ENCODE assay signal across 25 mouse cellular contexts in the genomic region with DNA sequence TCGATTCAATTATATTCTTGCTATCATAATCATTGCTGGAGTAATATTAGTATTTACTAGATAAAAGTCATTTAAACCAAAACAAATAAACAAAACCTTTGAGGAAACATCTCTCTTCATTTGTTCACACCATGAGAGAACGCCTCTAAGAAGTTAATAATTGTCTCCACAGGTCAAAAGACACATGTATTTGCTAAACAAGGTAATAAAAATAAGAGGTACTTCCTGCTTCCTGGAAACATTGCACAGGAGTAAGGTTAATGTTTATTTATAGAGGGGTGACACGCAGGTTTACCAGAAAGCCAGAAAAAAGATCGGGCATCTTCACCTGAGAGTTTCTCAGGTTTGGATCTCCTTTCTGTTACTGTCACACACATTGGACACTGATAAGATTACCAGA. TPM values are rescaled to one million over a fixed set of nuclear protein-coding genes. Genes with fewer than 3 reads are reported as not detected.
A peak's percentile ranks its signal among the peaks of the same experiment; 100 is the strongest.
DNase-seq lines count a peak whose midpoint lies in the region; ATAC-seq and TF ChIP-seq lines count a peak whose summit lies in the region.
"Had no signal": no experiment of that assay in that cellular context is flagged by ENCODE, and none has a peak within 500 bp of the region (broad histone marks: within the 10 kb centered on the region; RNA-seq: fewer than 3 reads in every experiment).

No protein-coding gene starts in this region.

- no peak overlapping the region for H3K4me2 ChIP-seq in kidney, embryonic 14.5 days (replicated peaks; ENCODE audit: low read depth, low read length)
- no peak overlapping the region for H3K4me2 ChIP-seq in intestine, embryonic 15.5 days (replicated peaks)
- H3K4me2 ChIP-seq: forebrain, embryonic 13.5 days; heart, embryonic 11.5 days; hindbrain, embryonic 13.5 days had no signal

- no peaks in the 10 kb centered on the region for H3K36me3 ChIP-seq in kidney, embryonic 14.5 days (ENCODE audit: control insufficient read depth, insufficient read depth, low read length)
- no peaks in the 10 kb centered on the region for H3K36me3 ChIP-seq in intestine, embryonic 15.5 days
- H3K36me3 ChIP-seq in small intestine, adult 2 months (ENCODE audit: control insufficient read depth, insufficient read depth, low read length) = no peaks in the 10 kb centered on the region
- H3K36me3 ChIP-seq: forebrain, embryonic 10.5 days; G1E; hindbrain, embryonic 10.5 days; hindbrain, embryonic 13.5 days had no signal

- DNase-seq in kidney, adult 9 months = peak; percentile 44
- DNase-seq in gastrocnemius, adult 8-10 months (ENCODE audit: low spot score in 2 of 2) = no peak
- DNase-seq in cerebellum, adult 11-12 months = no peak
- no peak for DNase-seq in thymus, postnatal 36 days
- DNase-seq: adrenal gland, adult 2 months; adrenal gland, postnatal 25 days; B cell, adult 2 months; cerebellum, adult 18-20 months; cerebellum, adult 9-10 months; cerebellum, postnatal 14 days; gastrocnemius, postnatal 14 days; heart, adult 11 months; heart, postnatal 36 days had no signal

- TF ChIP-seq POLR2A in small intestine, adult 2 months (IDR thresholded peaks at IDR 0.05; ENCODE audit: low read depth, low read length) = no peak

- no peaks in the 10 kb centered on the region for H3K27me3 ChIP-seq in kidney, embryonic 14.5 days (ENCODE audit: control insufficient read depth, insufficient read depth, low read length)
- H3K27me3 ChIP-seq in intestine, embryonic 15.5 days (replicated peaks) = no peaks in the 10 kb centered on the region
- no peaks in the 10 kb centered on the region for H3K27me3 ChIP-seq in small intestine, adult 2 months (ENCODE audit: control insufficient read depth, insufficient read depth, low read length)
- H3K27me3 ChIP-seq: CH12.LX; forebrain, embryonic 13.5 days; hindbrain, embryonic 13.5 days had no signal

- ATAC-seq in kidney, embryonic 14.5 days (ENCODE audit: low FRiP score, low TSS enrichment) = no peak
- peak; percentile 72 for ATAC-seq in intestine, embryonic 15.5 days
- ATAC-seq: forebrain, embryonic 13.5 days; forebrain, embryonic 16.5 days; hindbrain, embryonic 16.5 days had no signal

- no peaks in the 10 kb centered on the region for H3K4me1 ChIP-seq in kidney, embryonic 14.5 days (ENCODE audit: control insufficient read depth, insufficient read depth, low read length)
- no peaks in the 10 kb centered on the region for H3K4me1 ChIP-seq in intestine, embryonic 15.5 days (replicated peaks)
- H3K4me1 ChIP-seq in small intestine, adult 2 months (ENCODE audit: control insufficient read depth, insufficient read depth, insufficient read length, low read length) = peaks cover 3% of the 10 kb centered on the region; the same call in 1 of the 2 replicates
- H3K4me1 ChIP-seq: forebrain, embryonic 10.5 days; forebrain, embryonic 13.5 days; hindbrain, embryonic 10.5 days; hindbrain, embryonic 13.5 days had no signal

- H3K9me3 ChIP-seq in kidney, embryonic 14.5 days (ENCODE audit: control insufficient read depth, low read length) = no peaks in the 10 kb centered on the region
- H3K9me3 ChIP-seq in intestine, embryonic 15.5 days = no peaks in the 10 kb centered on the region
- H3K9me3 ChIP-seq: forebrain, embryonic 10.5 days; forebrain, embryonic 13.5 days; hindbrain, embryonic 10.5 days; hindbrain, embryonic 13.5 days had no signal

- no peak for TF ChIP-seq CTCF in small intestine, adult 2 months (IDR thresholded peaks at IDR 0.05; ENCODE audit: extremely low read depth, insufficient read length, insufficient replicate concordance, low read depth, low read length)

- H3K27ac ChIP-seq in kidney, embryonic 14.5 days (ENCODE audit: low read depth, low read length) = no peak overlapping the region
- H3K27ac ChIP-seq in intestine, embryonic 15.5 days = no peak overlapping the region
- peak overlapping the region; percentile 77 for H3K27ac ChIP-seq in small intestine, adult 2 months (ENCODE audit: insufficient read depth, low read depth, low read length)
- H3K27ac ChIP-seq: forebrain, embryonic 10.5 days; forebrain, embryonic 13.5 days; hindbrain, embryonic 10.5 days; hindbrain, embryonic 13.5 days had no signal

- no peak overlapping the region for H3K4me3 ChIP-seq in kidney, embryonic 14.5 days (ENCODE audit: low read length)
- no peak overlapping the region for H3K4me3 ChIP-seq in intestine, embryonic 15.5 days (replicated peaks)
- no peak overlapping the region for H3K4me3 ChIP-seq in small intestine, adult 2 months (ENCODE audit: low read depth, low read length)
- H3K4me3 ChIP-seq: forebrain, embryonic 10.5 days; forebrain, embryonic 13.5 days; hindbrain, embryonic 10.5 days; hindbrain, embryonic 13.5 days had no signal

- no peak overlapping the region for H3K9ac ChIP-seq in kidney, embryonic 14.5 days (ENCODE audit: low read depth, low read length)
- no peak overlapping the region for H3K9ac ChIP-seq in intestine, embryonic 15.5 days
- H3K9ac ChIP-seq: forebrain, embryonic 13.5 days; hindbrain, embryonic 13.5 days had no signal

- WGBS in kidney, embryonic 14.5 days = 75% methylated on average over 4 of the region's 4 CpGs
- 58% methylated on average over 4 of the region's 4 CpGs for WGBS in intestine, embryonic 15.5 days
- WGBS in small intestine, adult 2 months = 20% methylated on average over 4 of the region's 4 CpGs

RNA-seq across cellular contexts. Expression of a gene that starts 16.1 kb away (rescaled TPM):
- 29.1 and 33.3 TPM in 2 replicates for polyA plus RNA-seq in kidney, embryonic 14.5 days (2014; fragmentation: Nextera tagmentation; extraction: Ambion mirVana)
- polyA plus RNA-seq in intestine, embryonic 15.5 days (2015; fragmentation: Nextera tagmentation; extraction: Ambion mirVana) = 86.1 and 88.7 TPM in 2 replicates
- polyA plus RNA-seq in small intestine, adult 2 months (2012; rRNA removed) = 27.6 and 52.0 TPM in 2 replicates
- total RNA-seq in gastrocnemius, adult 8-10 months (2022) = 10 to 100 TPM; 33.2 to 41.7 (median 36.7) TPM
- polyA plus RNA-seq: G1E had no signal
